Mouse (Mus musculus) spleen, postnatal 10 days (tissue): ENCODE results near the gene Aoc1.
"Not testable (repeated sequence)": the region's sequence is repeated elsewhere in the genome, so short reads cannot be mapped to it uniquely, and the experiment has no call there.

Source experiments
- DNase-seq, 2 experiments: peaks; one replicate each; pipeline ENCODE4 v3.0.0; 2021 to 2022; ENCODE audit warnings: low spot score in 2 of 2

Aoc1 gene

GRCm38 (mm10) chr6:48861616-48862280 lies 10.9 kb upstream of the Aoc1 start:
- no peak for DNase-seq

GRCm38 (mm10) chr6:48862816-48863215 lies 9.9 kb upstream of the Aoc1 start:
- no peak for DNase-seq

GRCm38 (mm10) chr6:48863488-48863887 lies 9.2 kb upstream of the Aoc1 start:
- DNase-seq: no peak

- no peak for DNase-seq
These were observed 8.5 kb upstream of the Aoc1 start for GRCm38 (mm10) chr6:48864181-48864580.

- no peak for DNase-seq
These were observed 8.0 kb upstream of the Aoc1 start for GRCm38 (mm10) chr6:48864723-48865122.

GRCm38 (mm10) chr6:48865152-48865745 lies 7.4 kb upstream of the Aoc1 start:
- DNase-seq: no peak

GRCm38 (mm10) chr6:48866355-48866950 lies 6.2 kb upstream of the Aoc1 start:
- not testable (repeated sequence) for DNase-seq

- no peak for DNase-seq
These were observed 5.5 kb upstream of the Aoc1 start for GRCm38 (mm10) chr6:48867158-48867557.

GRCm38 (mm10) chr6:48869774-48870173 lies 2.9 kb upstream of the Aoc1 start:
- no peak for DNase-seq

- DNase-seq: no peak
These were observed 1.9 kb downstream of the Aoc1 start for GRCm38 (mm10) chr6:48874576-48874975.

- DNase-seq: no peak
These were observed 2.8 kb downstream of the Aoc1 start for GRCm38 (mm10) chr6:48875515-48875914.

- no peak for DNase-seq
These were observed 3.9 kb downstream of the Aoc1 start for GRCm38 (mm10) chr6:48876510-48877135.

GRCm38 (mm10) chr6:48894203-48894602 lies 21.5 kb downstream of the Aoc1 start:
- no peak for DNase-seq

GRCm38 (mm10) chr6:48894938-48895818 lies 22.5 kb downstream of the Aoc1 start:
- no peak for DNase-seq

GRCm38 (mm10) chr6:48895941-48896340 lies 23.2 kb downstream of the Aoc1 start:
- DNase-seq: no peak

- DNase-seq: no peak
These were observed 24.3 kb downstream of the Aoc1 start for GRCm38 (mm10) chr6:48896956-48897355.

- DNase-seq: not testable (repeated sequence)
These were observed 28.6 kb downstream of the Aoc1 start for GRCm38 (mm10) chr6:48901316-48901715.

GRCm38 (mm10) chr6:48902511-48903406 lies 30.1 kb downstream of the Aoc1 start:
- DNase-seq: no peak

GRCm38 (mm10) chr6:48903437-48903836 lies 30.7 kb downstream of the Aoc1 start:
- no peak for DNase-seq

GRCm38 (mm10) chr6:48905606-48906005 lies 32.9 kb downstream of the Aoc1 start:
- DNase-seq: no peak

- DNase-seq: no peak
These were observed 33.7 kb downstream of the Aoc1 start for GRCm38 (mm10) chr6:48906371-48906770.
